Mouse (Mus musculus) kidney, embryonic 15.5 days (tissue): ENCODE measurements around the gene Bcl9. TPM values are rescaled to one million over a fixed set of nuclear protein-coding genes. Genes with fewer than 3 reads are reported as not detected.

Experiments used
- ATAC-seq: fragments of 200-750 bp; cut with Nextera tagmentation; replicated peaks from 2 replicates; pipeline ENCODE4 v1.8.0; 2017; ENCODE audit warnings: moderate TSS enrichment; ENCODE audit not compliant: low FRiP score
- H3K27ac ChIP-seq: fragments of 300-500 bp; sonication (generic); 2 replicates; pipeline ENCODE4 v1.5.1; 2015; ENCODE audit warnings: mild to moderate bottlenecking, inconsistent platforms
- H3K27me3 ChIP-seq: fragments of 300-500 bp; sonication (generic); 2 replicates; pipeline ENCODE4 v1.6.1; 2015; ENCODE audit warnings: inconsistent platforms
- H3K36me3 ChIP-seq: fragments of 300-500 bp; sonication (generic); 2 replicates; pipeline ENCODE4 v1.6.1; 2015; ENCODE audit warnings: inconsistent platforms
- H3K4me1 ChIP-seq: fragments of 300-500 bp; sonication (generic); 2 replicates; pipeline ENCODE4 v1.6.1; 2015; ENCODE audit warnings: inconsistent platforms
- H3K4me2 ChIP-seq: fragments of 300-500 bp; sonication (generic); 2 replicates; pipeline ENCODE4 v1.6.1; 2015; ENCODE audit warnings: moderate library complexity, mild to moderate bottlenecking, inconsistent platforms
- H3K4me3 ChIP-seq: fragments of 300-500 bp; sonication (generic); replicated peaks from 2 replicates; pipeline ENCODE4 v1.5.1; 2015; ENCODE audit warnings: mild to moderate bottlenecking, inconsistent platforms
- H3K9ac ChIP-seq: fragments of 300-500 bp; sonication (generic); 2 replicates; pipeline ENCODE4 v1.6.1; 2015; ENCODE audit warnings: mild to moderate bottlenecking, inconsistent platforms
- H3K9me3 ChIP-seq: fragments of 300-500 bp; sonication (generic); replicated peaks from 2 replicates; pipeline ENCODE4 v1.6.1; 2016; ENCODE audit warnings: inconsistent platforms
- WGBS: fragments of 180-500 bp; shearing (Covaris S2); methylation state at CpG from one replicate; pipeline ENCODE4 v1.1.7; 2015; ENCODE audit warnings: mixed read lengths; 5-methylcytosine and 5-hydroxymethylcytosine counted together
- polyA plus RNA-seq: library from polyadenylated mRNA; unstranded; fragments of >200 nt; fragmentation: Nextera tagmentation; extraction: Ambion mirVana; gene quantifications from 2 replicates; pipeline ENCODE4 v1.2.1, GENCODE M21; 2015

The Bcl9 gene
- polyA plus RNA-seq, 1 experiment from 2014 or later = 66.6 TPM

DNA sequence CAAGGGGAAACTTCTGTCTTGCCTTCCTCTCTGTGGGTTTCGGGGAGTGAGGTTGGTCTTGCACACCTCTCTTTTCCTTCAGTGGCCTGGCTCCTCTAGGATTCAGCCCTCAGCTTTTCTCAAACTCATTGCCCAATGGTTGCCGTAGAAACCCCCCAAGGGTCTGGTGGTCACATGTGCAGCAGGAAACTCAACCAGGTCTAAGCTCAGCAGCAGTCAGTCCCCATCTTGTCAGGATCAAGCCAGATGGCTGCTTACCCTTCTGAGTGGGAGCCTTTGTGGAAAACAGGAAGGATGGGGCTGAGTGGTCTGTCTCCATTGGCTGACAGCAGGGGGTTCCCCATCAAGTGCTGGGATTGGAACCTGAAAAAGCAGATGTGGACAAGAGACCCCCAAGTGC is 15.7 kb upstream of the Bcl9 start:
- no peak overlapping the region for H3K27ac ChIP-seq
- no peak for ATAC-seq
- H3K4me3 ChIP-seq = no peak overlapping the region
- H3K4me1 ChIP-seq = peaks cover 39% of the 10 kb centered on the region
- no peaks in the 10 kb centered on the region for H3K36me3 ChIP-seq
- H3K27me3 ChIP-seq = 0 out of 2 replicates have a peak, but pooled peaks cover 4% of the 10 kb centered on the region
- H3K4me2 ChIP-seq = no peak overlapping the region
- H3K9ac ChIP-seq = no peak overlapping the region
- WGBS = 82% methylated on average over 2 of the region's 2 CpGs
- H3K9me3 ChIP-seq = 0 out of 2 replicates have a peak, but pooled peaks cover 4% of the 10 kb centered on the region

- Histone ChIP-seq H3K4me2 (peak overlapping the region; percentile 62), H3K36me3 (no peaks in the 10 kb centered on the region), H3K27ac (peak overlapping the region; percentile 71), H3K4me1 (peaks cover 47% of the 10 kb centered on the region), H3K4me3 (peak overlapping the region; percentile 40), H3K9ac (peak overlapping the region; percentile 26), H3K27me3 (0 out of 2 replicates have a peak, but pooled peaks cover 4% of the 10 kb centered on the region), H3K9me3 (0 out of 2 replicates have a peak, but pooled peaks cover 4% of the 10 kb centered on the region)
- peak; percentile 60 for ATAC-seq
- WGBS = 7% methylated on average over 21 of the region's 21 CpGs
These were observed 14.3 kb upstream of the Bcl9 start for GRCm38 (mm10) chr3:97311998-97312397.

GRCm38 (mm10) chr3:97309748-97310536 is 12.2 kb upstream of the Bcl9 start:
- H3K27ac ChIP-seq = no peak overlapping the region
- 3% methylated on average over 15 of the region's 16 CpGs for WGBS
- 0 out of 2 replicates have a peak, but pooled peaks cover 4% of the 10 kb centered on the region for H3K27me3 ChIP-seq
- H3K36me3 ChIP-seq = no peaks in the 10 kb centered on the region
- 0 out of 2 replicates have a peak, but pooled peaks cover 4% of the 10 kb centered on the region for H3K9me3 ChIP-seq
- peak overlapping the region; percentile 56 for H3K4me2 ChIP-seq
- no peak for ATAC-seq
- H3K9ac ChIP-seq = no peak overlapping the region
- H3K4me1 ChIP-seq = peaks cover 47% of the 10 kb centered on the region
- peak overlapping the region; percentile 16 for H3K4me3 ChIP-seq

DNA sequence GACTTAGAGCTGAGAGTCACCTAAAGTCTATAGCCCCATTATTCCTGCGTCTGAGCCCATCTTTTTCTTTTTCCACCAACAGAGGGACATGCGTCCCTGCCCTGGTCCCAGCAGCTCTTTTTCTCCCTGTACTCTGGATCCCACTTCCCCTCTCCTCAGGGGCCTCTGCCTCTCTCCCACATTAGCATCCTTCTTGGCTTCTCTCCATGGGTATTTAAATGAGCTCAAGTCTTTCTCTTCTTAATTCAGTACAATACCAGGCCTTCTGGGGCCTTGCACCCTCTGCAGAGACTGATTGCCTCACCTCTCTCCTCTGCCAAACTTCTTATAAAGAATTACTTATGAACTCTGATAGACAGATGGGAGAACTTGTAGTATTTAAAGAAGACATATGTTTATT is 10.7 kb upstream of the Bcl9 start:
- 48% methylated on average over 2 of the region's 2 CpGs for WGBS
- H3K4me1 ChIP-seq = peaks cover 47% of the 10 kb centered on the region
- no peaks in the 10 kb centered on the region for H3K36me3 ChIP-seq
- no peak overlapping the region for H3K9ac ChIP-seq
- H3K4me3 ChIP-seq = no peak overlapping the region
- 0 out of 2 replicates have a peak, but pooled peaks cover 4% of the 10 kb centered on the region for H3K9me3 ChIP-seq
- H3K4me2 ChIP-seq = no peak overlapping the region
- ATAC-seq = no peak
- H3K27ac ChIP-seq = 0 out of 2 replicates have a peak overlapping the region, but pooled peaks have one; percentile 3
- 0 out of 2 replicates have a peak, but pooled peaks cover 4% of the 10 kb centered on the region for H3K27me3 ChIP-seq

- 0 out of 2 replicates have a peak, but pooled peaks cover 3% of the 10 kb centered on the region for H3K9me3 ChIP-seq
- H3K36me3 ChIP-seq = no peaks in the 10 kb centered on the region
- no peak overlapping the region for H3K4me2 ChIP-seq
- no peak for ATAC-seq
- 0 out of 2 replicates have a peak, but pooled peaks cover 4% of the 10 kb centered on the region for H3K27me3 ChIP-seq
- H3K4me3 ChIP-seq = no peak overlapping the region
- WGBS = 91% methylated on average over 4 of the region's 4 CpGs
- no peak overlapping the region for H3K27ac ChIP-seq
- H3K9ac ChIP-seq = no peak overlapping the region
- peaks cover 30% of the 10 kb centered on the region for H3K4me1 ChIP-seq
These were observed 8.2 kb upstream of the Bcl9 start for GRCm38 (mm10) chr3:97305907-97306306.

GRCm38 (mm10) chr3:97301586-97301985 is 3.9 kb upstream of the Bcl9 start:
- ATAC-seq = no peak
- H3K4me2 ChIP-seq = no peak overlapping the region

DNA sequence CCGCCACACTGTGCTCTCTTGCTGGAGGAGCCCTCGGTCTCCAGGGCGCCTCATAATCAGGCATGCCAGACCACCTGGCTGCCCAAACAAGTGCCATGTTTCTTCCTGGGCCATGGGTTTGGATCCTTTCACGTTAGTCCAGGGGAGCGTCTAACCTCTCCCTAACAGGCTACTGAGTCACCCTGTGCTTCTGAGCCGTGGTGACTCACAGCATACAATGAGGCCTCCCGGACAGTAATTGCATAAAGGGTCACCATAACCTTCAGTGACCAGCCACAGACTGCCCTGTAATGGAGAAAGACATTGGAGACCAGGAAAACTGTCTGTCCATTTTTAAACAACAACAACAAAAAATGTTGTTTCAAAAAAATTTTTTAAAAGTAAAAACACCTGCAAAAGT is 2.7 kb upstream of the Bcl9 start:
- Histone ChIP-seq H3K9ac (no peak overlapping the region), H3K4me2 (no peak overlapping the region), H3K36me3 (no peaks in the 10 kb centered on the region), H3K27ac (no peak overlapping the region), H3K4me3 (no peak overlapping the region), H3K4me1 (peaks cover 27% of the 10 kb centered on the region), H3K9me3 (0 out of 2 replicates have a peak, but pooled peaks cover 3% of the 10 kb centered on the region), H3K27me3 (no peaks in the 10 kb centered on the region)
- WGBS = 92% methylated on average over 7 of the region's 7 CpGs
- no peak for ATAC-seq

More at GRCm38 (mm10) chr3:97301586-97301985, 3.9 kb upstream of the Bcl9 start:
- Histone ChIP-seq H3K36me3 (no peaks in the 10 kb centered on the region), H3K27ac (no peak overlapping the region), H3K9ac (no peak overlapping the region), H3K9me3 (0 out of 2 replicates have a peak, but pooled peaks cover 3% of the 10 kb centered on the region), H3K27me3 (no peaks in the 10 kb centered on the region), H3K4me3 (no peak overlapping the region), H3K4me1 (peaks cover 16% of the 10 kb centered on the region)
- WGBS = 41% methylated on average over 7 of the region's 7 CpGs

GRCm38 (mm10) chr3:97299885-97300284 is 2.2 kb upstream of the Bcl9 start:
- Histone ChIP-seq H3K27me3 (no peaks in the 10 kb centered on the region), H3K27ac (no peak overlapping the region), H3K36me3 (no peaks in the 10 kb centered on the region), H3K9ac (no peak overlapping the region), H3K4me2 (no peak overlapping the region), H3K4me3 (no peak overlapping the region), H3K9me3 (0 out of 2 replicates have a peak, but pooled peaks cover 3% of the 10 kb centered on the region), H3K4me1 (peaks cover 32% of the 10 kb centered on the region)
- ATAC-seq = no peak

DNA sequence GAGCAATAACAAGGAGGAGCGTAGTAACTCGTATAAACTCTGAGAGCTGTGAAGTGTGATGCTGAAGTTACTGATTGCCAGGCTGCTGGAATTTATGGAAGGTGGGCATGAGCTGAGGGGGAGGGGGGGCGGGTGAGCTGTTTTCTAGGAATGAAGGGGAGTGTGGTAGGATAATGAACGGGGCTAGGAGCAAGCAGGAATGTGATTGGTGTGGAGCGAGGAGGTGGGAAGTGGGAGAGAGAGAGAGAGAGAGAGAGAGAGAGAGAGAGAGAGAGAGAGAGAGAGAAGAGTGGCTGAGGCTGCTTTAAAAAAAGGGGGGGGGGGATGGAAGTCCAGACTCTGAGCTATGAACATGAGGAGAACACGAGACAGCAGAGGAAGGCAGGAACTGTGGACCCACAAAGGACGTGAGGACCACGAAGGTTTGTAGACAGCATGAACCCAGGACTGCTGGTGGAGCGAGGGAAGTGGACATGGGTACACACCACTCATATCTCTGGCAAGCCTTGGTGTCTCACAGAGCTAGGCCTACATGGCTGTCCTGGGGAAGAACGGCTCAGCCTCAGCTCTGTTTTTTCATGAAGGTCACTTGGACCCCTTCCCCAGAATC is 1.2 kb upstream of the Bcl9 start:
- 0 out of 2 replicates have a peak, but pooled peaks cover 3% of the 10 kb centered on the region for H3K9me3 ChIP-seq
- H3K4me2 ChIP-seq = peak overlapping the region; percentile 82
- H3K27me3 ChIP-seq = no peaks in the 10 kb centered on the region
- H3K27ac ChIP-seq = peak overlapping the region; percentile 99
- ATAC-seq = peak; percentile 66
- WGBS = 17% methylated on average over 10 of the region's 10 CpGs
- peak overlapping the region; percentile 1; the same call in 1 of the 2 replicates for H3K9ac ChIP-seq
- H3K4me1 ChIP-seq = peaks cover 41% of the 10 kb centered on the region
- H3K36me3 ChIP-seq = no peaks in the 10 kb centered on the region
- peak overlapping the region; percentile 65 for H3K4me3 ChIP-seq

- 1% methylated on average over 16 of the region's 16 CpGs for WGBS
- Histone ChIP-seq H3K4me3 (peak overlapping the region; percentile 65), H3K27me3 (no peaks in the 10 kb centered on the region), H3K27ac (peak overlapping the region; percentile 99), H3K4me2 (peak overlapping the region; percentile 82), H3K4me1 (peaks cover 47% of the 10 kb centered on the region), H3K9me3 (0 out of 2 replicates have a peak, but pooled peaks cover 3% of the 10 kb centered on the region), H3K36me3 (no peaks in the 10 kb centered on the region), H3K9ac (peak overlapping the region; percentile 70)
- ATAC-seq = peak; percentile 66
These were observed 670 bp downstream of the Bcl9 start for GRCm38 (mm10) chr3:97296941-97297552.

- H3K4me2 ChIP-seq = no peak overlapping the region
- no peak for ATAC-seq
- no peaks in the 10 kb centered on the region for H3K36me3 ChIP-seq
- no peak overlapping the region for H3K27ac ChIP-seq
- H3K9ac ChIP-seq = no peak overlapping the region
- peaks cover 44% of the 10 kb centered on the region for H3K4me1 ChIP-seq
- WGBS = 47% methylated on average over 9 of the region's 9 CpGs
- no peaks in the 10 kb centered on the region for H3K9me3 ChIP-seq
- no peaks in the 10 kb centered on the region for H3K27me3 ChIP-seq
- H3K4me3 ChIP-seq = no peak overlapping the region
These were observed 3.4 kb downstream of the Bcl9 start for GRCm38 (mm10) chr3:97294334-97294733.
